ENCODE assay signal across 15 mouse cellular contexts in the genomic region with DNA sequence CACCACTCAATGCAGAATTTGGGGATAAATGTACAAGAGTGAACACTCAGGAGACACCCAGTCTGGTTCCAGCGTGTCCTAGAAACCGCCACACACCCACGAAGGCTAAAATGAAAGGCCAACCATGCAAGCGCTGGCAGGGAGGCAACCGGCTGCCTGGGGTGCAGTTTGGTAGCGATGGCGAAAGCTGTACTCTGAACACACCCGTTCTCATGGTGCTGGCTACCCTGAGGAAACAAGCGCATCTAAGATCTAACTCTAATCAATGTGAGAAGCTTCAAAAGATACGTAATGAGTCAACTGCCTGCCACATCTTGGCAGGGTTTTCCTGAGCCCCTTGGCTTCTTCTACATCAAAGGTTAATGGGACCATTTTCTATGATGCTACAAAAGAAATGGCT.
"Had no signal": no experiment of that assay in that cellular context is flagged by ENCODE, and none has a peak within 500 bp of the region (broad histone marks: within the 10 kb centered on the region; RNA-seq: fewer than 3 reads in every experiment).

No protein-coding gene starts in this region.

- DNase-seq: kidney, adult 11 months; kidney, adult 8-10 months; kidney, postnatal 10 days; kidney, postnatal 36 days; liver, embryonic 13.5 days; lung, adult 2 months; lung, postnatal 10 days; lung, postnatal 36 days; midbrain, embryonic 14.5 days; right cerebral cortex, adult 18-20 months; right cerebral cortex, postnatal 14 days; right cerebral cortex, postnatal 4 days; thymus, adult 2 months; thymus, postnatal 14 days; thymus, postnatal 4 days had no signal
